Mouse (Mus musculus) intestine, embryonic 15.5 days (tissue): ENCODE data around the gene Eid3. TPM values are rescaled to one million over a fixed set of nuclear protein-coding genes. Genes with fewer than 3 reads are reported as not detected.

Experiments
- ATAC-seq: fragments of 200-750 bp; cut with Nextera tagmentation; 2 replicates; pipeline ENCODE4 v1.8.0; 2017; ENCODE audit warnings: moderate TSS enrichment, moderate library complexity
- H3K27ac ChIP-seq: fragments of 300-500 bp; sonication (generic); 2 replicates; pipeline ENCODE4 v1.5.1; 2015; ENCODE audit warnings: mild to moderate bottlenecking, inconsistent platforms
- H3K27me3 ChIP-seq: fragments of 300-500 bp; sonication (generic); replicated peaks from 2 replicates; pipeline ENCODE4 v1.6.1; 2015; ENCODE audit warnings: inconsistent platforms
- H3K36me3 ChIP-seq: fragments of 300-500 bp; sonication (generic); 2 replicates; pipeline ENCODE4 v1.6.1; 2015; ENCODE audit warnings: inconsistent platforms
- H3K4me1 ChIP-seq: fragments of 300-500 bp; sonication (generic); replicated peaks from 2 replicates; pipeline ENCODE4 v1.6.1; 2015; ENCODE audit warnings: inconsistent platforms
- H3K4me2 ChIP-seq: fragments of 300-500 bp; sonication (generic); replicated peaks from 2 replicates; pipeline ENCODE4 v1.6.1; 2015; ENCODE audit warnings: mild to moderate bottlenecking, inconsistent platforms
- H3K4me3 ChIP-seq: fragments of 300-500 bp; sonication (generic); replicated peaks from 2 replicates; pipeline ENCODE4 v1.5.1; 2015; ENCODE audit warnings: inconsistent platforms
- H3K9ac ChIP-seq: fragments of 300-500 bp; sonication (generic); 2 replicates; pipeline ENCODE4 v1.6.1; 2015; ENCODE audit warnings: inconsistent platforms
- H3K9me3 ChIP-seq: fragments of 300-500 bp; sonication (generic); 2 replicates; pipeline ENCODE4 v1.6.1; 2016; ENCODE audit warnings: inconsistent platforms
- WGBS: fragments of 180-500 bp; shearing (Covaris S2); methylation state at CpG from one replicate; pipeline ENCODE4 v1.1.7; 2015; 5-methylcytosine and 5-hydroxymethylcytosine counted together
- polyA plus RNA-seq: library from polyadenylated mRNA; unstranded; fragments of >200 nt; fragmentation: Nextera tagmentation; extraction: Ambion mirVana; gene quantifications from 2 replicates; pipeline ENCODE4 v1.2.1, GENCODE M21; 2015

The Eid3 gene
- 0.42 and 0.46 TPM in 2 replicates for polyA plus RNA-seq

DNA sequence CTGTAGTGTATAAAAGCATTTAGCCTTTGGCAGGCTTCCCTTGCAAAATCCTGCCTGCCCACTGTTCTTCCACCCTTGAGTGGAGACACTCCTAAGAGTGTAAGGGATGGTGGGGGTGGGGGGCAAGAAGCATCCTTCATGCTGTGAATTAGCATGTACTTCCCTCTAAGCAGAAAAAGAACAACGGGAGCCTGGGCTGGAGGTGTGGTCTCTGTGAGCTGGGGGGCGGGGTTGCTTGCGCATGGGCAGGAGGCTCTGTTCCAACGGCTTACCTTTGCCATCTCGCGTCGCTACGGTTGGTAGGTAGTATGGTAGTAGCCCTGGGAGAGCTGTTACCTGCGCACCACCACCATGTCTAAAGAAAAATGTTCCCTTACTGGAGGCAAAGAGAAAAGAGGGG lies at the start of gene Eid3:
Gene Eid3 (plus strand): TSS at position 271 of the 400 bp plus-strand sequence.
- peaks cover 14% of the 10 kb centered on the region; the same call in 1 of the 2 replicates for H3K4me1 ChIP-seq
- 73% methylated on average over 9 of the region's 9 CpGs for WGBS
- H3K27ac ChIP-seq = no peak within 1 kb of the TSS
- 0 out of 2 replicates have a peak, but pooled peaks cover 9% of the 10 kb centered on the region for H3K36me3 ChIP-seq
- no peak within 1 kb of the TSS for H3K4me3 ChIP-seq
- no peaks in the 10 kb centered on the region for H3K27me3 ChIP-seq
- no peak within 1 kb of the TSS for H3K9ac ChIP-seq
- ATAC-seq = no peak
- no peaks in the 10 kb centered on the region for H3K9me3 ChIP-seq
- no peak within 1 kb of the TSS for H3K4me2 ChIP-seq

- Histone ChIP-seq H3K36me3 (no peaks in the 10 kb centered on the region), H3K4me1 (0 out of 2 replicates have a peak, but pooled peaks cover 3% of the 10 kb centered on the region), H3K4me2 (no peak overlapping the region), H3K27me3 (no peaks in the 10 kb centered on the region), H3K4me3 (no peak overlapping the region), H3K9ac (no peak overlapping the region), H3K9me3 (no peaks in the 10 kb centered on the region), H3K27ac (no peak overlapping the region)
- ATAC-seq = no peak
- 91% methylated on average over 3 of the region's 3 CpGs for WGBS
Measured at GRCm38 (mm10) chr10:82817514-82817913, 48.9 kb upstream of the Eid3 start.

DNA sequence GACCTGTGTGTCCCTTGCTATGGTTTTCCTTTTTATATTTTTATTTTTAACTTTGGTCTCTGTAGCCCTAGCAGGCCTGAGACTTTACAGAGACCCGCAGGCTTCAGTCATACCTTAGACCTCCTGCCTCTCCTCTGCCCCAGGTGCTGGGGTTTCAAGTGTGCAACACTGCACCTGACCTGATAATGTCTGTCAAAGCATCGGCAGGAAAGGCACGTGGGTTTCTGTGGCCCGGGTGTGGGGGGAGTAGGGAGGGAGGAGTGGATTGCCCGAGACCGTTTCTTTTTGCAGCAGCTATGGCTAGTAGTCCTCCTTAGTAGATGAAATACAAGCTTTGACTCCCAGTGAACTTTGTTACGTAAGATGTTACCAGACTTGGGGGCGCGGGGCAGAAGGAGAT lies 48.5 kb upstream of the Eid3 start:
- Histone ChIP-seq H3K27ac (no peak overlapping the region), H3K36me3 (no peaks in the 10 kb centered on the region), H3K9me3 (no peaks in the 10 kb centered on the region), H3K4me3 (no peak overlapping the region), H3K27me3 (no peaks in the 10 kb centered on the region), H3K9ac (no peak overlapping the region), H3K4me1 (0 out of 2 replicates have a peak, but pooled peaks cover 3% of the 10 kb centered on the region), H3K4me2 (no peak overlapping the region)
- WGBS = 62% methylated on average over 9 of the region's 9 CpGs
- no peak for ATAC-seq

- no peaks in the 10 kb centered on the region for H3K27me3 ChIP-seq
- H3K4me1 ChIP-seq = 0 out of 2 replicates have a peak, but pooled peaks cover 3% of the 10 kb centered on the region
- H3K4me2 ChIP-seq = no peak overlapping the region
- H3K27ac ChIP-seq = no peak overlapping the region
- no peak overlapping the region for H3K9ac ChIP-seq
- WGBS = 81% methylated on average over 6 of the region's 6 CpGs
- no peak for ATAC-seq
- no peaks in the 10 kb centered on the region for H3K9me3 ChIP-seq
- no peak overlapping the region for H3K4me3 ChIP-seq
- no peaks in the 10 kb centered on the region for H3K36me3 ChIP-seq
Measured at GRCm38 (mm10) chr10:82818661-82819060, 47.8 kb upstream of the Eid3 start.

DNA sequence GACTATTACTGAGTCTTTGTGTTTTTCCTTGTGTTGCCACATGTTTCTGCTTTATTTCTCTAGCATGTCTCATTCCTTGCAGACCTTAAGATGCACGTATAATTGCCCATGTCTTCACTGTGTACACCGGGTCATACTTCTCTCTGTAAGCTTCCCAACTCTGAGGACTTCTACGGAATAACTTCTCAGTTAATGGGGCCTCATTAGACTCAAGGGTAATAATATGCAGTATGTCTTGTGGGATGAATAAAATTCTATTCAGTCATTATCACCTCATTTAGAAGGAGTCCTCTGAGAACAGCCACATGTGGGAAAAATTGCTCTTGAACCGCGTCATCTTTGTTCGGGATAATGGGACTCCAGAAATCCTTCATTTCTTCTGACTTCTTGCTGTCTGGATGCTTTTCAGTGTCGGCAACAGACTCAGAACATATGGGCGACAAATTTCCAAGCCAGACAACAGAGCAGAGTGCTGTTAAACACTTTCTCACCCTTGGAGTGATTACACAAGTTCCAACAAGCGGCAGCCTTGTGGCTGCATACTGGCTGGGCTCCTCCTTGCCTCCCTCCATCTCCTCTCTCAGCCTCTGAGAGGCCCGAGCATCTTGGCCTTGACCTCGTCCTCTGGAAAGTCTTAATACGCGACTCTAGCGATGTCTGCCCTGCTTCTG lies 43.2 kb upstream of the Eid3 start:
- H3K4me2 ChIP-seq = no peak overlapping the region
- H3K27me3 ChIP-seq = no peaks in the 10 kb centered on the region
- WGBS = 75% methylated on average over 14 of the region's 14 CpGs
- no peak overlapping the region for H3K9ac ChIP-seq
- no peaks in the 10 kb centered on the region for H3K4me1 ChIP-seq
- no peak for ATAC-seq
- H3K27ac ChIP-seq = no peak overlapping the region
- H3K9me3 ChIP-seq = no peaks in the 10 kb centered on the region
- no peaks in the 10 kb centered on the region for H3K36me3 ChIP-seq
- H3K4me3 ChIP-seq = no peak overlapping the region

DNA sequence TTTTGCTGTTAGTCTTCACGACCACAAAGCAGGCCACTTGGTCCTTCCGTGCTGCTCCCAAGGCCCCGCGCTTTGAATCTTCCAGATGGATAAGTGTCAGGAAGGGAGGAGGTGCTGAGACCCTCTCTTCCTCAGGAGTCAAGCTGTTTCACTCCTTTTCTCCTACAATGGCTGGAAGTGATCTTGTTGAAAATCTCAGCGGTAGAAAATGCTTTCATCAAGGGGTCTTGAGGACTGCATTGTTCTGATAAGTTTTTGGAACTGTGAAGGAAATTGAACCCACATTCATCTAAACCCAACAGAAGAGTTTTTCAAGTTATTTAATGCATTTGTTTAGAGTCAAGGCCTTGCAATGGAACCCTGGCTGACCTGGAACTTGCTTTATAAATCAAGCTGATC lies 42.6 kb upstream of the Eid3 start:
- no peaks in the 10 kb centered on the region for H3K4me1 ChIP-seq
- no peak overlapping the region for H3K4me2 ChIP-seq
- no peak overlapping the region for H3K27ac ChIP-seq
- no peak for ATAC-seq
- H3K27me3 ChIP-seq = no peaks in the 10 kb centered on the region
- no peak overlapping the region for H3K9ac ChIP-seq
- WGBS = 62% methylated on average over 5 of the region's 5 CpGs
- H3K9me3 ChIP-seq = no peaks in the 10 kb centered on the region
- no peak overlapping the region for H3K4me3 ChIP-seq
- no peaks in the 10 kb centered on the region for H3K36me3 ChIP-seq

DNA sequence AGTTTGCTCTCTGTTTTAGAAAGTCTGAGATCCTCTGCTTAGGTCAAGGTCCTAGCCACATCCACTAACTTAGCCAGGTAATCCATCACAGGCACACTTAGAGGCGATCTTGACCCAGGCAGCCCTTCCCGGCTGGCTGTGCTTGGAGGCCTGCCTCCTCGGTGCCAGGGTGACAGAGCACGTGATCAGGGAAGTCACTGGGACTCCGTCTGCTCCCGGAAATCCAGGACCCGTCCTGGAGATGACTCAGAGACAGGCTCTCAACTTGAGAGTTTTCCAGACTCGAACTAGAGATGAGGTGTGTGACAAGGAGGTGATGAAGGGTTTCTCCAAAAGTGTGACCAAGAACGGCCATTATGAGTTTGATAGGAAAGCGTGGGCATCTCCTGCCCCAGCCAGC lies 41.9 kb upstream of the Eid3 start:
- H3K36me3 ChIP-seq = no peaks in the 10 kb centered on the region
- no peaks in the 10 kb centered on the region for H3K9me3 ChIP-seq
- no peak overlapping the region for H3K4me2 ChIP-seq
- no peak for ATAC-seq
- no peaks in the 10 kb centered on the region for H3K4me1 ChIP-seq
- H3K4me3 ChIP-seq = no peak overlapping the region
- H3K27me3 ChIP-seq = no peaks in the 10 kb centered on the region
- H3K27ac ChIP-seq = no peak overlapping the region
- no peak overlapping the region for H3K9ac ChIP-seq
- WGBS = 46% methylated on average over 10 of the region's 10 CpGs

GRCm38 (mm10) chr10:82826516-82826915 lies 39.9 kb upstream of the Eid3 start:
- no peaks in the 10 kb centered on the region for H3K4me1 ChIP-seq
- H3K27ac ChIP-seq = no peak overlapping the region
- H3K27me3 ChIP-seq = no peaks in the 10 kb centered on the region
- no peak overlapping the region for H3K9ac ChIP-seq
- 37% methylated on average over 6 of the region's 6 CpGs for WGBS
- H3K9me3 ChIP-seq = no peaks in the 10 kb centered on the region
- no peaks in the 10 kb centered on the region for H3K36me3 ChIP-seq
- ATAC-seq = peak; percentile 34; the same call in 1 of the 2 replicates
- no peak overlapping the region for H3K4me3 ChIP-seq
- no peak overlapping the region for H3K4me2 ChIP-seq

DNA sequence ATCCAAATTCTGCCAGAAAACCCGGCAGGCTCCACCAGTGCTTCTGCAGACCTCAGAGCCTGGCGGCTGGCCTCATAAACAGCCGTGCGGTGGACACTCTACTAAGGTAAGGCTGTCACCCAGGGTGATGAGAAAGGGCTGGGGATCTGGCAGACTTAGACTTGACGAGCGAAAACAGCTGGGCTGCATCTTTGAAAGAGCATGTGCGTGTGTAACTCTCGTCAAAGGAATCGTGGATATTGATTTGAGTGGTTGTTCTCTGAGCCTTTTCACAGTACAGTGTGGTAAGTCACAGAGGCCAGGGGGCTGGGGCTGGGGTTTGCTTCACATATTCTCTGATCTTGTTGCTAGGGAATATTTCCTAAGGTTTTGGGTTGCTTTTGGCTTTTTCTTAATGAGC lies 32.5 kb upstream of the Eid3 start, which contains the start of gene Txnrd1:
Gene Txnrd1 (plus strand): TSS at position 26 of the 400 bp plus-strand sequence.
- Histone ChIP-seq H3K4me3 (no peak within 1 kb of the TSS), H3K9me3 (no peaks in the 10 kb centered on the region), H3K36me3 (no peaks in the 10 kb centered on the region), H3K27ac (no peak within 1 kb of the TSS), H3K9ac (no peak within 1 kb of the TSS), H3K27me3 (no peaks in the 10 kb centered on the region), H3K4me1 (no peaks in the 10 kb centered on the region), H3K4me2 (no peak within 1 kb of the TSS)
- no peak for ATAC-seq
- 43% methylated on average over 9 of the region's 9 CpGs for WGBS

GRCm38 (mm10) chr10:82835898-82836297 lies 30.5 kb upstream of the Eid3 start:
- ATAC-seq = no peak
- Histone ChIP-seq H3K4me2 (no peak overlapping the region), H3K36me3 (no peaks in the 10 kb centered on the region), H3K9me3 (no peaks in the 10 kb centered on the region), H3K27ac (no peak overlapping the region), H3K27me3 (no peaks in the 10 kb centered on the region), H3K9ac (no peak overlapping the region), H3K4me3 (no peak overlapping the region), H3K4me1 (no peaks in the 10 kb centered on the region)
- 84% methylated on average over 3 of the region's 3 CpGs for WGBS

GRCm38 (mm10) chr10:82838390-82838789 lies 28.0 kb upstream of the Eid3 start:
- H3K9me3 ChIP-seq = no peaks in the 10 kb centered on the region
- no peak overlapping the region for H3K4me2 ChIP-seq
- ATAC-seq = peak; percentile 69
- no peak overlapping the region for H3K27ac ChIP-seq
- H3K9ac ChIP-seq = no peak overlapping the region
- WGBS = 71% methylated on average over 7 of the region's 7 CpGs
- H3K36me3 ChIP-seq = no peaks in the 10 kb centered on the region
- no peaks in the 10 kb centered on the region for H3K27me3 ChIP-seq
- no peak overlapping the region for H3K4me3 ChIP-seq
- no peaks in the 10 kb centered on the region for H3K4me1 ChIP-seq

GRCm38 (mm10) chr10:82844090-82844489 lies 22.3 kb upstream of the Eid3 start:
- Histone ChIP-seq H3K4me1 (no peaks in the 10 kb centered on the region), H3K4me2 (no peak overlapping the region), H3K36me3 (no peaks in the 10 kb centered on the region), H3K9ac (no peak overlapping the region), H3K4me3 (no peak overlapping the region), H3K9me3 (no peaks in the 10 kb centered on the region), H3K27ac (no peak overlapping the region), H3K27me3 (no peaks in the 10 kb centered on the region)
- no peak for ATAC-seq
- 70% methylated on average over 6 of the region's 6 CpGs for WGBS

GRCm38 (mm10) chr10:82844731-82845130 lies 21.7 kb upstream of the Eid3 start:
- no peaks in the 10 kb centered on the region for H3K9me3 ChIP-seq
- no peaks in the 10 kb centered on the region for H3K4me1 ChIP-seq
- no peak overlapping the region for H3K27ac ChIP-seq
- H3K27me3 ChIP-seq = no peaks in the 10 kb centered on the region
- no peak overlapping the region for H3K4me2 ChIP-seq
- no peak overlapping the region for H3K4me3 ChIP-seq
- H3K9ac ChIP-seq = no peak overlapping the region
- no peak for ATAC-seq
- H3K36me3 ChIP-seq = no peaks in the 10 kb centered on the region
- 72% methylated on average over 7 of the region's 8 CpGs for WGBS
